Mouse (Mus musculus) spleen, adult 2 months (tissue): ENCODE measurements around the gene Isyna1.

Experiments
- CTCF ChIP-seq: fragments of 200-500 bp; IDR thresholded peaks from 2 replicates; pipeline ENCODE4 v1.5.1; 2011; ENCODE audit warnings: mild to moderate bottlenecking, inconsistent platforms; ENCODE audit not compliant: insufficient read depth, insufficient read length, insufficient replicate concordance; ENCODE audit errors: extremely low read depth
- POLR2A ChIP-seq: fragments of 200-500 bp; IDR thresholded peaks from 2 replicates; pipeline ENCODE4 v1.6.1; 2011; ENCODE audit warnings: low read depth, low read length, inconsistent platforms

DNA sequence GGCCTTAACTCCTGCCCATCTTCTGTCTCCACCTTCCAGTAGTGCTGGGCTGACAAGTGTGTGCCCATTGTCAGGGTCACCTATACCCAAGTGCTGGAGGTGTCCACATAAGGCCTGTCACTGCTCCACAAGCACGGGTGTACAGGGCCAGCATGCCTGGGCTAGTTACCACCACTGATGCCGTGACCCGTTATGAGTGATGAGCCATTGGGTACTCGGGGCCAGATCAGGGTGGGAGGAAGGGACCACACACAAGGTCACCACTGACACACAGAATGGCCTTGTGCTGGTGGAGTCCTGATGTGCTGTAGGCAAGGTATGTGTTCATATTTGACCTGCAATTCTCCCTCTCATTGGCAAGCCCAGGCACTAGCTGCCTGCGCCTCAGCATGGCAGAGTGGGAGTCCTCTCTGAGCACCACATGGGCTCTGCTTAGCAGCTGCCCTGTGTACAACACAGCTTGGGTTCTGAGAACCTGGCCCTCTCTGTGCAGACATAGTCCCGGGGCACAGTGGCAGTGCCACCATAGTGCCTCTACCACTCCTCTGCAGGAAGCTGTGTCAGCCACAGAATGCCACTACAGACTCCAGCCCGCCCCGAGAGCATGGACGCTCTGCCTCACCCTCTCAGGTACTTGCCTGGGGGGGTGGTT lies 9.4 kb upstream of the Isyna1 start:
- TF ChIP-seq CTCF (no peak), POLR2A (no peak)
